Mouse (Mus musculus) liver, embryonic 14.5 days (tissue): Measurements from ENCODE around the gene Rgs13. TPM values are rescaled to one million over a fixed set of nuclear protein-coding genes. Genes with fewer than 3 reads are reported as not detected.
A peak's percentile ranks its signal among the peaks of the same experiment; 100 is the strongest.

Experiments used
- ATAC-seq: fragments of 200-750 bp; cut with Nextera tagmentation; 2 replicates; pipeline ENCODE4 v1.8.0; 2017; ENCODE audit warnings: moderate number of reproducible peaks, mild to moderate bottlenecking, moderate library complexity; ENCODE audit not compliant: insufficient read depth
- DNase-seq, 3 experiments: peaks; one replicate each; pipeline ENCODE4 v3.0.0-alpha.2; 2012 to 2013; ENCODE audit warnings: low read depth in 3 of 3, low spot score in 3 of 3
- H3K27ac ChIP-seq: fragments of 300-500 bp; sonication (generic); 2 replicates; pipeline ENCODE4 v1.5.1; 2014; ENCODE audit warnings: moderate library complexity, mild to moderate bottlenecking, control low read depth, inconsistent platforms
- H3K27me3 ChIP-seq: fragments of 300-500 bp; sonication (generic); 2 replicates; pipeline ENCODE4 v1.6.1; 2014; ENCODE audit warnings: mild to moderate bottlenecking, low read length, moderate library complexity; ENCODE audit not compliant: control insufficient read depth, insufficient read depth
- H3K36me3 ChIP-seq: fragments of 300-500 bp; sonication (generic); replicated peaks from 2 replicates; pipeline ENCODE4 v1.6.1; 2014; ENCODE audit warnings: low read depth; ENCODE audit not compliant: control insufficient read depth, insufficient read depth
- H3K4me1 ChIP-seq, 2 experiments: fragments of 200-500 bp in 1 of 2; fragments of 300-500 bp in 1 of 2; sonication (generic) in 1 of 2; replicated peaks; 2 replicates each; pipeline ENCODE4 v1.6.1; 2012 to 2014; ENCODE audit warnings: antibody characterized with exemption in 1 of 2, inconsistent platforms in 1 of 2, low read length in 1 of 2; ENCODE audit not compliant: control insufficient read depth in 2 of 2, insufficient read depth in 2 of 2
- H3K4me2 ChIP-seq: fragments of 300-500 bp; sonication (generic); 2 replicates; pipeline ENCODE4 v1.6.1; 2014; ENCODE audit warnings: low read depth, mild to moderate bottlenecking, control low read depth, moderate library complexity
- H3K4me3 ChIP-seq, 2 experiments: fragments of 200-500 bp in 1 of 2; fragments of 300-500 bp in 1 of 2; sonication (generic) in 1 of 2; 2 replicates each; pipeline ENCODE4 v1.5.1; 2012 to 2014; ENCODE audit warnings: low read depth in 2 of 2, low read length in 2 of 2, mild to moderate bottlenecking in 2 of 2, control low read depth in 1 of 2, inconsistent platforms in 1 of 2, moderate library complexity in 1 of 2; ENCODE audit not compliant: insufficient read depth in 1 of 2
- H3K9ac ChIP-seq: fragments of 300-500 bp; sonication (generic); replicated peaks from 2 replicates; pipeline ENCODE4 v1.6.1; 2014; ENCODE audit warnings: mild to moderate bottlenecking, control low read depth, moderate library complexity
- H3K9me3 ChIP-seq: fragments of 300-500 bp; sonication (generic); 2 replicates; pipeline ENCODE4 v1.6.1; 2016; ENCODE audit warnings: low read length, mixed read lengths; ENCODE audit not compliant: control insufficient read depth
- CTCF ChIP-seq: IDR thresholded peaks from 2 replicates; pipeline ENCODE4 v1.5.1; 2016; ENCODE audit warnings: antibody characterized with exemption, low read depth, control low read depth
- EP300 ChIP-seq: IDR thresholded peaks from 2 replicates; pipeline ENCODE4 v1.6.1; 2016; ENCODE audit warnings: antibody characterized with exemption, low read depth
- WGBS: fragments of 180-500 bp; shearing (Covaris S2); extraction: QIAGEN DNeasy Blood & Tissue Kit; methylation state at CpG from one replicate; pipeline ENCODE4 v1.1.7; 2014; ENCODE audit not compliant: insufficient replicate concordance; 5-methylcytosine and 5-hydroxymethylcytosine counted together
- polyA plus RNA-seq, 2 experiments: library from polyadenylated mRNA; depleted of rRNA in 1 of 2; stranded (reverse) in 1 of 2; unstranded in 1 of 2; fragments of >200 nt; fragmentation: Nextera tagmentation in 1 of 2; extraction: Ambion mirVana in 1 of 2; gene quantifications; 2 replicates each; pipeline versions ENCODE4 v1.2.1 to v1.2.3; 2012 to 2014

Rgs13 gene
- polyA plus RNA-seq, 2 experiments, result not detected

DNA sequence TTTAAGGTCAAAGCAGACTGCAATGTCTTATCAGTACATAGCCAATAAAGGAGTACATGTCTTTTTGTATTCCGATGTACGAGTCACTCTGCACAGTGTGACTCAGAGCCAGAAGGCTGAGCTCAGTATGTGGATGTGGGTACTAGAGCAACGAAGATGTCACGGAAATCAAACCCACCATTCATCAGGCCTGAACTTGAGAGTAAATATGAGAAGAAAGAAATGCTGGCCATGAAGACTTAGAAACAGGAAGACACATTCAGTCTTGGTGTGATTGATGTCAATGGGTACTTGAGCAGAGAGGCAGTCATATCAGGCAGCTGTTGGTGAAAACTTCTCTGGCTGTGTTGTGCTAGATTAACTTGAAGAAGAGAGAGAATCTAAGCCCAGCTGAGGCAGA, 25.8 kb upstream of the Rgs13 start:
- Histone ChIP-seq H3K4me3 (no peak overlapping the region), H3K9ac (no peak overlapping the region), H3K27ac (no peak overlapping the region), H3K4me1 (no peaks in the 10 kb centered on the region), H3K4me2 (no peak overlapping the region), H3K9me3 (no peaks in the 10 kb centered on the region), H3K36me3 (no peaks in the 10 kb centered on the region), H3K27me3 (no peaks in the 10 kb centered on the region)
- TF ChIP-seq CTCF, result no peak
- TF ChIP-seq EP300, result no peak
- WGBS, result 32% methylated on average over 4 of the region's 4 CpGs
- peak in 1 of 3 experiments; percentile 13 for DNase-seq
- ATAC-seq, result no peak

DNA sequence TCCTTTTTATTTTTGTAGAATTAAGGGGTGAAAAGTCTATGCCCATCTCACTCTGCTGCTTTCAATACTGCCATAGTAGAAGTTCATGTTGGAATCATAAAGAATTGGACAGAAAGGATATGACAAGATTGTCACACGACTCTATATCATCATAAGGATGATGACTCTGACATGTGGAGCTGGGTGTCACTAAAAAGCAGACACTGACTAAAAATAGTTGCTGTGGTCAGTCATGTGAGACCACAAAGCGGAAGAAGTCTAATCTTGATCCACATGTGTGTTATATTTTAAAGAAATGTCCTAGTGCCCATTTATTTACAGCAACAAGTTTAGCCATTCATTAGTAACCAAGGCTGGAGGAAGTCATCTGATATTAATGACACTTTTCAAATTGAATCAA, 23.3 kb upstream of the Rgs13 start:
- H3K27me3 ChIP-seq, result no peaks in the 10 kb centered on the region
- no peak for ATAC-seq
- no peaks in the 10 kb centered on the region for H3K36me3 ChIP-seq
- H3K4me1 ChIP-seq, result no peaks in the 10 kb centered on the region
- TF ChIP-seq CTCF (no peak), EP300 (no peak)
- no peak overlapping the region for H3K9ac ChIP-seq
- H3K9me3 ChIP-seq, result no peaks in the 10 kb centered on the region
- DNase-seq, result peak in 1 of 3 experiments; percentile 24
- H3K27ac ChIP-seq, result no peak overlapping the region
- H3K4me2 ChIP-seq, result no peak overlapping the region
- no peak overlapping the region for H3K4me3 ChIP-seq
- 11% methylated on average over 2 of the region's 2 CpGs for whole genome bisulfite sequencing

- no peak overlapping the region for H3K27ac ChIP-seq
- no peaks in the 10 kb centered on the region for H3K9me3 ChIP-seq
- no peaks in the 10 kb centered on the region for H3K36me3 ChIP-seq
- no peak for DNase-seq
- no peaks in the 10 kb centered on the region for H3K4me1 ChIP-seq
- no peak for TF ChIP-seq EP300
- TF ChIP-seq CTCF, result no peak
- ATAC-seq, result no peak
- WGBS, result 15% methylated on average over 1 of the region's 1 CpGs
- H3K4me2 ChIP-seq, result no peak overlapping the region
- H3K4me3 ChIP-seq, result no peak overlapping the region
- no peak overlapping the region for H3K9ac ChIP-seq
- H3K27me3 ChIP-seq, result no peaks in the 10 kb centered on the region
Observed at GRCm38 (mm10) chr1:144199538-144199937, 22.4 kb upstream of the Rgs13 start.

GRCm38 (mm10) chr1:144197684-144198083, 20.5 kb upstream of the Rgs13 start:
- 26% methylated on average over 3 of the region's 3 CpGs for WGBS
- ATAC-seq (no peak), DNase-seq (peak; percentile 11 to 22 (median 18))
- Histone ChIP-seq H3K9me3 (no peaks in the 10 kb centered on the region), H3K9ac (no peak overlapping the region), H3K27me3 (no peaks in the 10 kb centered on the region), H3K4me2 (no peak overlapping the region), H3K36me3 (no peaks in the 10 kb centered on the region), H3K27ac (no peak overlapping the region), H3K4me1 (no peaks in the 10 kb centered on the region), H3K4me3 (no peak overlapping the region)
- TF ChIP-seq CTCF (peak; percentile 64), EP300 (no peak)

DNA sequence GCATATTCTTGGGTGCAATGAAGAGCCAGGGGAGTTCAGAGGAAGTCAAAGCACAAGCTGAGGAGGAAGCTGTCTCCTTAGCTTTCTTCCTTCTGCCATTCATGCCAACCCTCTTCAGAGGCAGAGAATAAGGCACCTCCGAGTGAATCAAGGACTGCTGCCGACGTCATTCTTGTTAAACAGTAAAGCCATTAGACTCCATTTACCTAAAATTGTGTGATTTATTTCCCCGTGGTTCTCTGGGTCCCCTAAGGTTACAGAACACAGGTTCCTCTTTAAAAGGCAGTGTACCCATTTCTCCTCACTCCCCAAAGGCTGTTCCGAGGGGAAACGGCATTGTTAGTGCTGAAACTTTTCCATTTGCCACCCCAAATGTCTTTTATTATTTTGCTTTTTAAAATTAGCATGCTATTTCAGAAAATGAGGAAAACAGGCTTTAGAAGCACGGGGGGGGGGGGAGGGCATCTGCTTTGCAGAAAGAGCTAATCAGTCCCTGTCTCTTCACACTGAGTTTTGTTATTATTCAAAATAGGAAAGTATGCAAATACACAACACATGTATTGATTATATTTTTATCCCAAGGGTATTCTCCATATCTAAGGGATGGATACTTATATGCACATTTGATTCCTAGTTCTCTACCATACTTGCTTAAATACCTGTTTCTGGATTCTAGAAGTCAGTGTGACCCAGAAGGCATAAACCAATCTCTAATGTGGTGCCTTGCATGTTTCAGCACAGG, 9.7 kb upstream of the Rgs13 start:
- ATAC-seq, result no peak
- H3K4me1 ChIP-seq, result peaks cover 0 to 4% of the 10 kb centered on the region in 2 experiments; a peak in 1 of 4 replicates
- no peaks in the 10 kb centered on the region for H3K9me3 ChIP-seq
- H3K4me2 ChIP-seq, result no peak overlapping the region
- no peak overlapping the region for H3K4me3 ChIP-seq
- H3K36me3 ChIP-seq, result no peaks in the 10 kb centered on the region
- no peak overlapping the region for H3K27ac ChIP-seq
- no peak overlapping the region for H3K9ac ChIP-seq
- no peak for DNase-seq
- no peaks in the 10 kb centered on the region for H3K27me3 ChIP-seq
- TF ChIP-seq CTCF (no peak), EP300 (no peak)
- 25% methylated on average over 7 of the region's 7 CpGs for WGBS
